Mouse (Mus musculus): ENCODE data around the gene Jmjd6. TPM values are rescaled to one million over a fixed set of nuclear protein-coding genes. Genes with fewer than 3 reads are reported as not detected.

The Jmjd6 gene
- polyA plus RNA-seq, 1 experiment from 2014 or later = 81.8 TPM

DNA sequence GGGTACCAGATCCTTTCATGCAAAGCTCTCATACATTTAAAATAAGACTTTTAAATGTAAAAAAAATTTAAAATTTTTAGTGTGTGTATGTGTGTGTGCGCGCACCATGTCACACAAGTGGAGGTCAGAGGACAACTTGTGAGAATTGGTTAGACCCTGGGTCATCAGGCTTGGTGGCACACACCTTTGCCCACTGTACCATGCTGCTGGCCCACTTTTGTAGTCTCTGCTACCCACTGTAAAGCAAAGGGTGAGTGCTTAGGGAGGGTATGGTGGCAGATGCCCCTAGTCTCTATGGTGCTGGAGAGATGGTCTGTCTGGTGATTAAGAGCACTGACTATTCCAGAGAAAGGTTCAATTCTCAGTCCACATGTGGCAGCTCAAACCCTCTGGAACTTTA lies 20.0 kb downstream of the Jmjd6 start:
- no peaks in the 10 kb centered on the region for H3K36me3 ChIP-seq (ENCODE audit: control insufficient read depth, insufficient read depth, low read length)
- DNase-seq (ENCODE audit: low spot score) (no peak), ATAC-seq (ENCODE audit: insufficient number of reproducible peaks, low FRiP score, low TSS enrichment, low read depth) (no peak)
- no peak overlapping the region for H3K9ac ChIP-seq (ENCODE audit: low read length)
- WGBS = 99% methylated on average over 2 of the region's 2 CpGs
- H3K4me3 ChIP-seq (ENCODE audit: low read depth, low read length) = no peak overlapping the region
- H3K27me3 ChIP-seq (ENCODE audit: control insufficient read depth, insufficient read depth, low read length) = no peaks in the 10 kb centered on the region
- H3K9me3 ChIP-seq (ENCODE audit: control insufficient read depth, low read length) = no peaks in the 10 kb centered on the region
- no peak overlapping the region for H3K27ac ChIP-seq (replicated peaks; ENCODE audit: low read depth, low read length)
- no peak overlapping the region for H3K4me2 ChIP-seq (ENCODE audit: low read depth, severe bottlenecking)
- H3K4me1 ChIP-seq (ENCODE audit: control insufficient read depth, insufficient read depth, low read length) = peaks cover 16% of the 10 kb centered on the region

DNA sequence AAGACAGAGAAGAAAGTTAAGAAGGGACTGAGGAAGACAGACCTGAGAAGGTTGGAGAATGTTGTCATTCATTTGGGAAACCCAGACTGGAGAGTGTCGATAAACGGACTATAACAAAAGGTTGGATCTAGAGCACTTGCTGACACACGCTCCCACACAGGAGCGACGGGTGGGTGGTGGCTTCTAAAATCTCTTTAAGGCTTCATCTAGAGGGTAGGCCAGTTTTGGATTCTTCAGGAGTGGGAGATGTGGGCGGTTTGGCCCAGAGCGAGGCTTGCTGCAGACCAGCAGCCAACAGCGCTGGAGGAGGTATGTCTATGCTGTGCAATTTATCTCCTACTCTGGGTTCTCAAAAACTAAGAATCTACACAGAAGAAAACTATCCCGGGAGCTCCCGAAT lies 20.6 kb downstream of the Jmjd6 start:
- no peak for ATAC-seq (ENCODE audit: insufficient number of reproducible peaks, low FRiP score, low TSS enrichment, low read depth)
- no peaks in the 10 kb centered on the region for H3K27me3 ChIP-seq (ENCODE audit: control insufficient read depth, insufficient read depth, low read length)
- no peak overlapping the region for H3K4me2 ChIP-seq (ENCODE audit: low read depth, severe bottlenecking)
- H3K4me1 ChIP-seq (ENCODE audit: control insufficient read depth, insufficient read depth, low read length) = peaks cover 16% of the 10 kb centered on the region
- H3K9me3 ChIP-seq (ENCODE audit: control insufficient read depth, low read length) = no peaks in the 10 kb centered on the region
- H3K27ac ChIP-seq (replicated peaks; ENCODE audit: low read depth, low read length) = no peak overlapping the region
- no peak for DNase-seq (ENCODE audit: low spot score)
- WGBS = 94% methylated on average over 10 of the region's 10 CpGs
- H3K9ac ChIP-seq (ENCODE audit: low read length) = no peak overlapping the region
- H3K4me3 ChIP-seq (ENCODE audit: low read depth, low read length) = no peak overlapping the region
- H3K36me3 ChIP-seq (ENCODE audit: control insufficient read depth, insufficient read depth, low read length) = no peaks in the 10 kb centered on the region

DNA sequence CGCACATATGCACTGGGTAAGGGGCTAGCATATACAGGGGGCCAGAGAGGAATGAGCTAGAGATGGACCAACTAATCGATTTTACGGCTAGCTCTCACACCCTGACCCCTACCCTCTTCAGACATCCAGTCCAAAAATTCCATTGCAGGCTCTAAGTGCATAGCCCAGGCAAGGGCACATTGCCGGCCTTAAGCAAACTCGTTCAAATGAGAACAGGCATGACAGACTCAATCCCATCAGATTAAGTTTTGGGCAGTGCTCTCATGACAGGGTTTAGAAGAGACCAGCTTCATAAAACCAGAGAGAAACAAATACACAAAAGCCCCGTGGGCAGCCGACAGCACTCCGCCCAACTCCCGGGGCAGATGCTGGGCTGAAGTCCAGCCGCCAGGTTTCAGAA lies 21.0 kb downstream of the Jmjd6 start:
- WGBS = 84% methylated on average over 10 of the region's 10 CpGs
- H3K36me3 ChIP-seq (ENCODE audit: control insufficient read depth, insufficient read depth, low read length) = no peaks in the 10 kb centered on the region
- H3K27me3 ChIP-seq (ENCODE audit: control insufficient read depth, insufficient read depth, low read length) = no peaks in the 10 kb centered on the region
- H3K9ac ChIP-seq (ENCODE audit: low read length) = no peak overlapping the region
- no peak for ATAC-seq (ENCODE audit: insufficient number of reproducible peaks, low FRiP score, low TSS enrichment, low read depth)
- no peaks in the 10 kb centered on the region for H3K9me3 ChIP-seq (ENCODE audit: control insufficient read depth, low read length)
- H3K4me3 ChIP-seq (ENCODE audit: low read depth, low read length) = no peak overlapping the region
- H3K4me1 ChIP-seq (ENCODE audit: control insufficient read depth, insufficient read depth, low read length) = peaks cover 12% of the 10 kb centered on the region
- DNase-seq (ENCODE audit: low spot score) = no peak
- H3K27ac ChIP-seq (replicated peaks; ENCODE audit: low read depth, low read length) = no peak overlapping the region
- H3K4me2 ChIP-seq (ENCODE audit: low read depth, severe bottlenecking) = no peak overlapping the region

DNA sequence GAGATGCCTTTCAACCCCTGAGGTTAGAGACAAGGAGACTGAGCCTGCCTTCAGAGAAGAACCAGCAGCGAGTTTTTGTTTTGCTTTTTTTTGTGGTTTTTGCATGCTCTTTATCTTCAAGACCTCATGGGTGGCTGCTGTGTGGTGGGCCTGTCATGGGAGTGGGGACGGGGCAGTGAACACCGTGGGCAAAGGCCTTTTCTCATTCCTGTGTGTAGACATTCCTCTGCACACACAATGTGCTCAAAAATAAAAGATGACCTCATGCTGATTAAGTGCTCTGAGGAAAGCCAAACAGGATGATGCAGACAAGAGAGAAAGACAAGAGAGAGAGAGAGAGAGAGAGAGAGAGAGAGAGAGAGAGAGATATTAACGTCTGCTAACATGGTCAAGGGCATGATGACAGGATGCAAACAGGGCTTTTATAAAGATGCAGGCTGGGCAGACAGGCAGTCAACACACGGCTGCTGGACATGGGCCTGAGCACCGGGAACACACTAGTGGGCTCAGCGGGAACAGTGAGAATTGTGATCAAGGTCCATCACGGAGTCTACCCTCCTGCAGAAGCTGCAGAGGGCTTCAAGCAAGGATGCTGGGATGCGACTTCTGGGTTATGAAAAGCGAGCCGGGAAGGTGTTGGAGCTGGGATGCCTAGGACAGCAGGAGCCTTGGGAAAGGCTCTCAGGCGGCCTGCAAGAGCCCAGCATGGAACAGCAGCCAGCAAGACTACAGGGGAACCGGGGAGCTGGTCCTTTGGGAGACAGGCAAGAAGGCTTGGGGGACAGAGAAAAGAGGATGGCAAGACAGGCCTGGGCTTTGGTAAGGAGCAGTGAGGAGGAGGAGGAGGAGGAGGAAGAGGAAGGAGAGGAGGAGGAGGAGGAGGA lies 21.9 kb downstream of the Jmjd6 start:
- no peaks in the 10 kb centered on the region for H3K36me3 ChIP-seq (ENCODE audit: control insufficient read depth, insufficient read depth, low read length)
- peaks cover 7% of the 10 kb centered on the region for H3K4me1 ChIP-seq (ENCODE audit: control insufficient read depth, insufficient read depth, low read length)
- no peak for DNase-seq (ENCODE audit: low spot score)
- H3K27me3 ChIP-seq (ENCODE audit: control insufficient read depth, insufficient read depth, low read length) = no peaks in the 10 kb centered on the region
- no peak overlapping the region for H3K4me2 ChIP-seq (ENCODE audit: low read depth, severe bottlenecking)
- H3K27ac ChIP-seq (replicated peaks; ENCODE audit: low read depth, low read length) = no peak overlapping the region
- 82% methylated on average over 13 of the region's 13 CpGs for WGBS
- ATAC-seq (ENCODE audit: insufficient number of reproducible peaks, low FRiP score, low TSS enrichment, low read depth) = no peak
- H3K4me3 ChIP-seq (ENCODE audit: low read depth, low read length) = no peak overlapping the region
- H3K9me3 ChIP-seq (ENCODE audit: control insufficient read depth, low read length) = no peaks in the 10 kb centered on the region
- H3K9ac ChIP-seq (ENCODE audit: low read length) = no peak overlapping the region

DNA sequence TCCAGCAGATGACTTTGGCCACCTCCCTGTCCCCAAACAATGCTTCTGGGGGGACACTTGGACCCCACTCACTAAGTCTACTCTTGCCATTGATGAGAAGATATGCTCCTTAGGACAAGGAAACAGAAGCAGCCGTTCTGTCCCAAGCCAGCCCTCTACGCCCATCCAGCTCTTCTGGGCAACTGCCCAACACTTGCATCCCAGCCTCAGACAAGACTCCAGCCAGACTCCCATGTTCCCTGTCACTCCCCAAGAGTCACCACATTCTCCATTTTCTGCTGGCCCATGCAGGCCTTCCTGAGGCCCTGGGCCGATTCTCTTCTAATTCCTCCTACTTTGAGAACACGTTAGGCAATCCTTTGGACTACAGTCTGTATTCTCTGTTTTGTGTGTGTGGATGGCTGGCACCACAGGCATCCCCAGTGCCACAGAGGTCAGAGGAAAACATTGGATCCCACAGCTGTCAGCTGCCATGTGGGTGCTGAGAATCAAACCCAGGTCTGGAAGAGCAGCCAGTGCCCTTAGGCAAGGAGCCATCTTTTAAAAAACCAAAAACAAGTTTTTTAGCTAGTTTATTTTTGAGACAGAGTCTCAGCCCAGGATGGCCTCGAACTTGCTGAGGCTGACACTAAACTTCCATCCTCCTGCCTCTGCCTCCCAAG lies 23.2 kb downstream of the Jmjd6 start:
- no peak overlapping the region for H3K4me2 ChIP-seq (ENCODE audit: low read depth, severe bottlenecking)
- no peak for ATAC-seq (ENCODE audit: insufficient number of reproducible peaks, low FRiP score, low TSS enrichment, low read depth)
- WGBS = 94% methylated on average over 5 of the region's 5 CpGs
- H3K4me1 ChIP-seq (ENCODE audit: control insufficient read depth, insufficient read depth, low read length) = peaks cover 10% of the 10 kb centered on the region
- no peak overlapping the region for H3K27ac ChIP-seq (replicated peaks; ENCODE audit: low read depth, low read length)
- no peak for DNase-seq (ENCODE audit: low spot score)
- no peaks in the 10 kb centered on the region for H3K9me3 ChIP-seq (ENCODE audit: control insufficient read depth, low read length)
- H3K4me3 ChIP-seq (ENCODE audit: low read depth, low read length) = no peak overlapping the region
- no peak overlapping the region for H3K9ac ChIP-seq (ENCODE audit: low read length)
- H3K36me3 ChIP-seq (ENCODE audit: control insufficient read depth, insufficient read depth, low read length) = no peaks in the 10 kb centered on the region
- no peaks in the 10 kb centered on the region for H3K27me3 ChIP-seq (ENCODE audit: control insufficient read depth, insufficient read depth, low read length)

DNA sequence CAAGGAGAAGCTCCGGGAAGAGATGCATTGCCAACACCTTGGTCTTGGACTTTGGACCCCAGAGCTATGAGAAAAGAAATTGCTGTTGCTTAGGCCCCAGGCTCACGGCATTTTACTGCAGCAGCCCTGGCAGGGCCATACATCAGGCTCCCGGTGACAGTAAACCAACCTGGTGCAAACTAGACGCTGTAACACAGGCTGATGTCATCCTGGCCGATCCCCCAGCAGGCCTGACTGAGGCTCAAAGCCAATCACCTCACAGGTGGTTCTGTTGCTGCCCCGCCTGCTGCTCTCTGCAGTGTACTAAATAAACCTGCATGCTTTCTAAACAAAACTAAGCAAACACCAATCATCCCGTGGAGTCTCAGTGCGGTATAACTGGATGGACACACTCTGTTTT lies 24.5 kb downstream of the Jmjd6 start:
- H3K9ac ChIP-seq (ENCODE audit: low read length) = no peak overlapping the region
- H3K4me1 ChIP-seq (ENCODE audit: control insufficient read depth, insufficient read depth, low read length) = peaks cover 24% of the 10 kb centered on the region
- 41% methylated on average over 8 of the region's 8 CpGs for WGBS

DNA sequence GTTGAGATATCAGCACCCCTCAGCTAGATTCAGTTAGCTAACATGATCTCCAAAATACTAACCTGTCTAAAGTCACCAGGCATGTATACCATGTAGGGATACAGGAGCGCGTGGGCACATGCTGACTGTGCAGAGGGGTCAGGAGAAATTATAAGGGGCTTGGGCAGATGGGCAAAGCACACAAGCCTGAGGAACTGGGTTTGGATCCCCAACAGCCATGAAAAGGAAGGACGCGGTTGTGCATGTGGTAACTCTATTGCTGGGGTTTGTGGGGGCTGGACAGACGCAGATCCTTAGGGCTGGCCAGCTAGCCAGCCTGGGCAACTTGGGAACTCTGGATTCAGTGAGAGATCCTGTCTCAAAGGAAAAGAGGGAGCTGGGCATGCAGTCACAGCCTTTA lies 25.7 kb downstream of the Jmjd6 start:
- H3K4me1 ChIP-seq (ENCODE audit: control insufficient read depth, insufficient read depth, low read length) = peaks cover 35% of the 10 kb centered on the region
- 95% methylated on average over 5 of the region's 5 CpGs for WGBS

More for the DNA sequence above, 24.5 kb downstream of the Jmjd6 start:
- DNase-seq (ENCODE audit: low spot score) (no peak), ATAC-seq (ENCODE audit: insufficient number of reproducible peaks, low FRiP score, low TSS enrichment, low read depth) (no peak)
- no peaks in the 10 kb centered on the region for H3K36me3 ChIP-seq (ENCODE audit: control insufficient read depth, insufficient read depth, low read length)
- H3K9me3 ChIP-seq (ENCODE audit: control insufficient read depth, low read length) = no peaks in the 10 kb centered on the region
- no peak overlapping the region for H3K27ac ChIP-seq (replicated peaks; ENCODE audit: low read depth, low read length)
- no peak overlapping the region for H3K4me3 ChIP-seq (ENCODE audit: low read depth, low read length)
- H3K27me3 ChIP-seq (ENCODE audit: control insufficient read depth, insufficient read depth, low read length) = no peaks in the 10 kb centered on the region
- H3K4me2 ChIP-seq (ENCODE audit: low read depth, severe bottlenecking) = no peak overlapping the region

DNA sequence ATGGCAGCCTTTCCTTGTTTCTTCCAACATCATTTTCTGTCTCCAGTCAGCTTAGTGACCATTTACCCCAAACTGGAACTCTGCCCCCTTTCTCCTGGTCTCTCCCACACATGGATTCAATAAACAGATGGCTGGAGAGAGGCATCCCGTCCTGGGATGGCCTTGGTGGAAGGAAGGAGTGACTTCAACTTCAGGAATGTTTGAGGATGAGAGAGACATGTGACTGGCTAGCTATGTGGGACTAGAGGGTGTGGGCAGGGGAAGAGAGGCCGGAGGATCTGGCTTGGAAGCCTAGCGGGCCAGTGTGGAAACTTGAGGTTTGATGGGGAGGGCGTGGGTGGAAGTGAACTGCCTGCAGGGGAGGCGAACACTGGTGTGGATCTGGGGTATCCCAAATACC lies 26.5 kb downstream of the Jmjd6 start:
- H3K4me2 ChIP-seq (ENCODE audit: low read depth, severe bottlenecking) = no peak overlapping the region
- no peaks in the 10 kb centered on the region for H3K9me3 ChIP-seq (ENCODE audit: control insufficient read depth, low read length)
- H3K9ac ChIP-seq (ENCODE audit: low read length) = no peak overlapping the region
- H3K27me3 ChIP-seq (ENCODE audit: control insufficient read depth, insufficient read depth, low read length) = no peaks in the 10 kb centered on the region
- DNase-seq (ENCODE audit: low spot score) (no peak), ATAC-seq (ENCODE audit: insufficient number of reproducible peaks, low FRiP score, low TSS enrichment, low read depth) (no peak)
- H3K4me1 ChIP-seq (ENCODE audit: control insufficient read depth, insufficient read depth, low read length) = peaks cover 43% of the 10 kb centered on the region
- no peak overlapping the region for H3K27ac ChIP-seq (replicated peaks; ENCODE audit: low read depth, low read length)
- H3K36me3 ChIP-seq (ENCODE audit: control insufficient read depth, insufficient read depth, low read length) = no peaks in the 10 kb centered on the region
- no peak overlapping the region for H3K4me3 ChIP-seq (ENCODE audit: low read depth, low read length)
- WGBS = 77% methylated on average over 5 of the region's 5 CpGs

More for the DNA sequence above, 25.7 kb downstream of the Jmjd6 start:
- H3K27me3 ChIP-seq (ENCODE audit: control insufficient read depth, insufficient read depth, low read length) = no peaks in the 10 kb centered on the region
- ATAC-seq (ENCODE audit: insufficient number of reproducible peaks, low FRiP score, low TSS enrichment, low read depth) (no peak), DNase-seq (ENCODE audit: low spot score) (no peak)
- H3K9me3 ChIP-seq (ENCODE audit: control insufficient read depth, low read length) = no peaks in the 10 kb centered on the region
- no peak overlapping the region for H3K4me2 ChIP-seq (ENCODE audit: low read depth, severe bottlenecking)
- H3K4me3 ChIP-seq (ENCODE audit: low read depth, low read length) = no peak overlapping the region
- no peak overlapping the region for H3K27ac ChIP-seq (replicated peaks; ENCODE audit: low read depth, low read length)
- H3K36me3 ChIP-seq (ENCODE audit: control insufficient read depth, insufficient read depth, low read length) = no peaks in the 10 kb centered on the region
- no peak overlapping the region for H3K9ac ChIP-seq (ENCODE audit: low read length)

All from limb, embryonic 11.5 days (tissue).